Mouse (Mus musculus) granulocyte monocyte progenitor cell, adult 5-6 weeks (primary cell): ENCODE results near the gene Olfr671. TPM values are rescaled to one million over a fixed set of nuclear protein-coding genes. Genes with fewer than 3 reads are reported as not detected.
"Not testable (repeated sequence)": the region's sequence is repeated elsewhere in the genome, so short reads cannot be mapped to it uniquely, and the experiment has no call there.

Source experiments
- ATAC-seq: replicated peaks from 2 replicates; pipeline ENCODE4 v1.8.0; 2016; ENCODE audit warnings: mild to moderate bottlenecking, moderate TSS enrichment, inconsistent platforms; ENCODE audit not compliant: poor library complexity, severe bottlenecking
- total RNA-seq, 2 experiments: library from RNA; stranded (forward) in 1 of 2; stranded (reverse) in 1 of 2; fragments of 200-712, 200-1000 nt in 1 of 2; fragments of >200 nt in 1 of 2; fragmentation: Nextera tagmentation in 1 of 2; gene quantifications; 2 replicates each; pipeline ENCODE4 v1.2.3; 2014 to 2017

Gene Olfr671
- total RNA-seq (2014; fragmentation: Nextera tagmentation) (not detected in 2 replicates), total RNA-seq (2017) (not detected in 2 replicates)

- no peak for ATAC-seq
These were observed at the start of gene Olfr671 for GRCm38 (mm10) chr7:104979026-104979425. Gene Olfr671 (minus strand): TSS chr7:104979126.

DNA sequence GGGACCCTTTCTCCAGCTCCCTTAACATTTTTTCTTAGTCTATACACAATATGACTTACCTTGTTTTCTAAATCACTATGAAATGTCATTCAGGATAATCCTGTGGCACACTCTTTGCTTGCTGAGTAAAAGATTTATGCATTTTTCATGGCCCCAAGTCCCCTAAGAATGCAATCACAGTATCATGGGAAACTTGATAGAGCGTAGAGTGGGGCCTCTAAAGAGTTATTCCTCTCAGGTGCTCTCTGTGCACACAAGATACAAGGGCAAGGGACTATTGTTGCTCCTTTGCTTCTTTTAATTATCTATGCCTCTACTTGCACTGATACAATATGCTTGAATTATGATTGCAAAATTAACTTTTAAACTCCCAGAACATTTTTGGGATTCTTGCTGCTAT lies 49.4 kb upstream of the Olfr671 start, which contains the start of gene Olfr675:
TSS of gene Olfr675 (minus strand) at position 101 of the 400 bp plus-strand sequence.
- no peak for ATAC-seq

- ATAC-seq: no peak
These were observed 43.6 kb upstream of the Olfr671 start for GRCm38 (mm10) chr7:105022530-105022929.

DNA sequence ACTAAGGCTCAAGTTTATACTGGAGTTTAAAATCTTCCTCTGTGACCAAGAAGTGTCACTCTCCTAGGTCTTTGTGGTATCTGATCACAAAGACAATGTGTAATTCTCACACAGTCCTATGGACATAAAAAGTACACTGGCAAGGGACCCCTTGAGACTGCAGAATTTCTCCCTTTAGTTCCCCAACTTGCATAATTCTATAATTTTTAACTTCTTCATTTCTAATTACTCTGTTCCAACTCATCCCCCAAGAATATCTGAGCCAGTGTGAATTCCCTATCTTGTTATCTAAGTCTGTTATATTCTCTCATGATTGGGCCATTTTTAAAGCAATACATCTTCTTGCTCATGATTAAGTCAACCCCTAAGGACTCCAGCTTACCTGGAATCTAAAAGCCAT lies 23.0 kb upstream of the Olfr671 start, which contains the start of gene Olfr672:
TSS of gene Olfr672 (minus strand) at position 101 of the 400 bp plus-strand sequence.
- no peak for ATAC-seq

GRCm38 (mm10) chr7:104972507-104972906 lies 6.4 kb downstream of the Olfr671 start:
- ATAC-seq: not testable (repeated sequence)

DNA sequence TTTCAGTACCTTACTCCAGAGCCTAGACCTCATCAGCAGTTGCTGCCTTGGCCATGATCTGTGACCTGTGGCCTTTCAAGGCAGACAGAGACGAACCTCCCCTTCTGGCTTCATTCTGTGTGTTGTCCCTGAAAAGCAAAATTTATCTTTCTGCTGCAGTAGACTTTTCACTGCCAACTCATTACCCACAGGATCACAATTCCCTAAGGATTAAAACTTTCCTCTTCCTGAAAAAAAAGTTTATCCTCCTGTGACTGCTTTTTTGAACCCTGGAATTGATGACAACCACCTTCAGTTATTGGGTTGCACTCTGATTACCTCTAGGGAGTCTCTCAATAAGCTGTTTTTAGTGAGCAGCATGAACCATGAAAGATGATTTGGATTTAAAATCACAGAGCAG lies 16.4 kb downstream of the Olfr671 start, which contains the start of gene Olfr670:
TSS of gene Olfr670 (minus strand) at position 101 of the 400 bp plus-strand sequence.
- no peak for ATAC-seq

- ATAC-seq: peak; percentile 87
These were observed 28.7 kb downstream of the Olfr671 start for GRCm38 (mm10) chr7:104950234-104950633.

DNA sequence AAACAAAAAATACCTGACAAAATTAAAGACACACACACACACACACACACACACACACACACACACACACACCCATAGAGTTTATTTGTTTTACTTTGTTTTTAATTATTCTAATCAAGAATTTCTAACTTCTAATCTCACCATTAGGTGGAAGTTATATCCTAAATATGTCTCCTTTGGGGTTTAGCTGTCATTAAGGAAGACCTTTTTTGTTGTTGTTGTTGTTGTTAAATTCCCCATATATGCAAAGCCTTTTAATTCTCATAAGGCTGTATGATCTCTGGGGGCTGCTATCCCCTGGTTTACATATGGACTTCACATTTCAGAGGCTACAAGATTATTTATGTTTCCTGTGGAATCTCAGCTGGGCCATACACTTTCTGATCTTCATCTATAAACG lies 45.0 kb downstream of the Olfr671 start, which contains the start of gene Olfr669:
TSS of gene Olfr669 (plus strand) at position 301 of the 400 bp plus-strand sequence.
- ATAC-seq: no peak

DNA sequence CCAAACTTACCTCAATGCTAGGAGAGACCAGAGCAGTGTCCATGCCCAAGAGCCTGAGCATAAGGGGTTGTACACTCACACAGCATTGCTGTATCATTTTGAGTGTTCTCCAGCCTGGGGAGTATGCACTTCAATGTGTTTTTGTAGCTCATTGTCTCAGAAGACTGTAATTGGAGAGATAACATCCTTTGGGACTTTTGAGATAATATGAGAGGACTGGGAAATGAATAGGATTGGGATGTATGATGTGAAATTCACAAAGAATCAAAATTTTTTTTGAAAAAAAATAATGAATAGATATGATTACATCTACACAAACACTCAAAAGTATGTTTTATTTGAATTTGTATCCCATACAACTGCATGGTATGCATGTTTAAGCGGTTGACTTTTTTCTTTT lies 51.0 kb downstream of the Olfr671 start, which contains the start of gene Olfr668:
TSS of gene Olfr668 (minus strand) at position 101 of the 400 bp plus-strand sequence.
- ATAC-seq: no peak

Other genes with a start within 250 kb of the Olfr671 start
- not detected in 2 replicates for gene Usp17le, start 201.7 kb downstream of the Olfr671 start, total RNA-seq (2014; fragmentation: Nextera tagmentation)
- gene Usp17le, start 201.7 kb downstream of the Olfr671 start, total RNA-seq (2017): not detected in 2 replicates
- not detected in 2 replicates for gene Usp17lb, start 136.5 kb downstream of the Olfr671 start, total RNA-seq (2014; fragmentation: Nextera tagmentation)
- gene Usp17lb, start 136.5 kb downstream of the Olfr671 start, total RNA-seq (2017): not detected in 2 replicates
- not detected in 2 replicates for gene Usp17la, start 122.1 kb downstream of the Olfr671 start, total RNA-seq (2014; fragmentation: Nextera tagmentation)
- gene Usp17la, start 122.1 kb downstream of the Olfr671 start, total RNA-seq (2017): not detected in 2 replicates
- gene Olfr665, start 101.1 kb downstream of the Olfr671 start, total RNA-seq (2014; fragmentation: Nextera tagmentation): not detected in 2 replicates
- not detected in 2 replicates for gene Olfr665, start 101.1 kb downstream of the Olfr671 start, total RNA-seq (2017)
- not detected in 2 replicates for gene Olfr666, start 83.2 kb downstream of the Olfr671 start, total RNA-seq (2014; fragmentation: Nextera tagmentation)
- not detected in 2 replicates for gene Olfr666, start 83.2 kb downstream of the Olfr671 start, total RNA-seq (2017)
- gene Olfr667, start 57.6 kb downstream of the Olfr671 start, total RNA-seq (2014; fragmentation: Nextera tagmentation): not detected in 2 replicates
- gene Olfr667, start 57.6 kb downstream of the Olfr671 start, total RNA-seq (2017): not detected in 2 replicates
- not detected in 2 replicates for gene Olfr668, start 51.1 kb downstream of the Olfr671 start, total RNA-seq (2014; fragmentation: Nextera tagmentation)
- not detected in 2 replicates for gene Olfr668, start 51.1 kb downstream of the Olfr671 start, total RNA-seq (2017)
- gene Olfr669, start 44.9 kb downstream of the Olfr671 start, total RNA-seq (2014; fragmentation: Nextera tagmentation): not detected in 2 replicates
- gene Olfr669, start 44.9 kb downstream of the Olfr671 start, total RNA-seq (2017): not detected in 2 replicates
- gene Olfr670, start 16.5 kb downstream of the Olfr671 start, total RNA-seq (2014; fragmentation: Nextera tagmentation): not detected in 2 replicates
- gene Olfr670, start 16.5 kb downstream of the Olfr671 start, total RNA-seq (2017): not detected in 2 replicates
- not detected in 2 replicates for gene Olfr672, start 22.9 kb upstream of the Olfr671 start, total RNA-seq (2014; fragmentation: Nextera tagmentation)
- gene Olfr672, start 22.9 kb upstream of the Olfr671 start, total RNA-seq (2017): not detected in 2 replicates
- not detected in 2 replicates for gene Olfr675, start 49.3 kb upstream of the Olfr671 start, total RNA-seq (2014; fragmentation: Nextera tagmentation)
- not detected in 2 replicates for gene Olfr675, start 49.3 kb upstream of the Olfr671 start, total RNA-seq (2017)
- not detected in 2 replicates for gene Olfr676, start 53.6 kb upstream of the Olfr671 start, total RNA-seq (2014; fragmentation: Nextera tagmentation)
- not detected in 2 replicates for gene Olfr676, start 53.6 kb upstream of the Olfr671 start, total RNA-seq (2017)
- not detected in 2 replicates for gene Olfr677, start 72.2 kb upstream of the Olfr671 start, total RNA-seq (2014; fragmentation: Nextera tagmentation)
- gene Olfr677, start 72.2 kb upstream of the Olfr671 start, total RNA-seq (2017): not detected in 2 replicates
- not detected in 2 replicates for gene Olfr678, start 85.3 kb upstream of the Olfr671 start, total RNA-seq (2014; fragmentation: Nextera tagmentation)
- gene Olfr678, start 85.3 kb upstream of the Olfr671 start, total RNA-seq (2017): not detected in 2 replicates
- gene Olfr679, start 102.1 kb upstream of the Olfr671 start, total RNA-seq (2014; fragmentation: Nextera tagmentation): not detected in 2 replicates
- gene Olfr679, start 102.1 kb upstream of the Olfr671 start, total RNA-seq (2017): not detected in 2 replicates
- gene Olfr680-ps1, start 113.7 kb upstream of the Olfr671 start, total RNA-seq (2014; fragmentation: Nextera tagmentation): not detected in 2 replicates
- not detected in 2 replicates for gene Olfr680-ps1, start 113.7 kb upstream of the Olfr671 start, total RNA-seq (2017)
- gene Olfr681, start 137.7 kb upstream of the Olfr671 start, total RNA-seq (2014; fragmentation: Nextera tagmentation): not detected in 2 replicates
- not detected in 2 replicates for gene Olfr681, start 137.7 kb upstream of the Olfr671 start, total RNA-seq (2017)
- not detected in 2 replicates for gene Olfr683, start 167.9 kb upstream of the Olfr671 start, total RNA-seq (2014; fragmentation: Nextera tagmentation)
- not detected in 2 replicates for gene Olfr683, start 167.9 kb upstream of the Olfr671 start, total RNA-seq (2017)
- not detected in 2 replicates for gene Olfr684, start 184.5 kb upstream of the Olfr671 start, total RNA-seq (2014; fragmentation: Nextera tagmentation)
- gene Olfr684, start 184.5 kb upstream of the Olfr671 start, total RNA-seq (2017): not detected in 2 replicates
- not detected in 2 replicates for gene Olfr685, start 206.9 kb upstream of the Olfr671 start, total RNA-seq (2014; fragmentation: Nextera tagmentation)
- gene Olfr685, start 206.9 kb upstream of the Olfr671 start, total RNA-seq (2017): not detected in 2 replicates
- gene Olfr686, start 228.4 kb upstream of the Olfr671 start, total RNA-seq (2014; fragmentation: Nextera tagmentation): not detected in 2 replicates
- gene Olfr686, start 228.4 kb upstream of the Olfr671 start, total RNA-seq (2017): not detected in 2 replicates